Mouse (Mus musculus): ENCODE data around the gene Senp1.

DNA sequence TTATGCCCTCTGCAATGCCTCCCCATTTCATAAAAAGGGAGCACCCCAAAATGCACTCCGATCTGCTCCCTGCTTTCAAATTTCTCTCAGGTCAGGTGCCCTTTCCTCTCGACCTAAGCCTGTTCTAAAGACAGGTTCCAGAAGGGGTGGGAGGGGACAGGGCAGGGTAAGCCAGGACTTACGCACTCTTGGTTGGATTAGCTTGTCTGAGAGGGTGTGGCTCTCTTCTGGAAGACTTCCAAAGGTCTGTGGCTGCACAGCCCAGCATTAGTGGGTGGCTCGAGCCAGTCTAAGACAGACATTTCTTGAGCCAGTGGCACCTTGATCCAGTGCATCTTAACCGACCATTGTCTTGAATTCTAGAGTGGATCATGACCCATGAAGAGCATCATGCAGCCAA is 18.2 kb upstream of the Senp1 start:
- no peak for TF ChIP-seq CTCF (IDR thresholded peaks at IDR 0.05; ENCODE audit: extremely low read depth, insufficient read depth, low read length)
- TF ChIP-seq POLR2A (IDR thresholded peaks at IDR 0.05; ENCODE audit: extremely low read depth, insufficient read depth, low read length) = no peak

All from cortical plate, adult 2 months (tissue).